In the genomic region with DNA sequence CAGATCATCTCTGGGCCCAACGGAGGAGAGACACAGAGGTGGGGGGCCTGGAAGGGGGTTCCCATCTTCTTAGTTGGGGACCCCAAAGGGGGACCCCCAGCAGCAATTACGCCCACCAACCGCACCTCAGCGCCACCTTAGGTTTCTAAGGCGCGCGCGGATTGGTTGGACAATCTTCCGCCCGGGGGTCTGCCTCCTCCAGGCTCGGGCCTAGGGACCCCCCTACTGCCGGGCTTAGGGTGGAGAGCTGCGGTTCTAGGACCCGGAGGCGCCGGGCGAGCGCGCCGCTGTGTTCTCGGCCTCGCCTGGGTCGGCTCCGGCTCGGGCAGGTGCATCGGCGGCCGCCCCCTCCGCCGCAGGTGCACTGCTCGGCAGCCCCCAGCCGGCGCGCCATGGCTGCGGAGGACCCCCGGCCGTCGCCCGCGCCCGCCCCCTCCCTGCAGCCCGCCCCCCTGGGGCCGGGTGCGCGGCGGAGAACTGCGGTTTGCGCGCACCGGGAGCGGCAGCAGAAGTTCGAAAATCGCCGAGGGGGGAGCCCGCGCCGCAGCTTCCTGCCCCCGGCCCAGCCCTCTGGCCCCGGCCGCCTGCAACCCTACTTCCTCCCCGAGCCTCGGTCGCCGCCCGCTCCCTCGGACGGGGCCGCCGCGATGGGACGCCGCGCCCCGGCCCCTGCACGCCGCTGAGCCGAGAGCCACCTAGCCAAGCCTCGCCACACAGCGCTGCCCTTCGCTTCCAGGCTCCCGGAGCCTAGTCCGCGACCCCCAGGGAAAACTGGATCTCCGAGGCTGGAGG, we compare ENCODE assay signal across 8 mouse cellular contexts. TPM values are rescaled to one million over a fixed set of nuclear protein-coding genes. Genes with fewer than 3 reads are reported as not detected.
DNase-seq lines count a peak whose midpoint lies in the region; ATAC-seq and TF ChIP-seq lines count a peak whose summit lies in the region.

A gene (plus strand): TSS at position 614 of the 792 bp plus-strand sequence.

- peak within 1 kb of the TSS; percentile 56 for H3K4me3 ChIP-seq in neural tube, embryonic 11.5 days (ENCODE audit: low read depth, low read length)
- H3K4me3 ChIP-seq in brown adipose tissue, adult 24 weeks (ENCODE audit: insufficient read depth, low read depth, low read length), result peak within 1 kb of the TSS; percentile 75
- H3K4me3 ChIP-seq in heart, embryonic 13.5 days, result peak within 1 kb of the TSS; percentile 68
- peak within 1 kb of the TSS; percentile 64 for H3K4me3 ChIP-seq in kidney, embryonic 16.5 days (ENCODE audit: low read length)
- peak within 1 kb of the TSS; percentile 73 for H3K4me3 ChIP-seq in lung, adult 2 months (replicated peaks; ENCODE audit: extremely low read depth, low read depth, low read length)
- H3K4me3 ChIP-seq in olfactory bulb, adult 2 months (ENCODE audit: insufficient read depth, low read depth, low read length), result peak within 1 kb of the TSS; percentile 79

- H3K9me3 ChIP-seq in neural tube, embryonic 11.5 days (ENCODE audit: control insufficient read depth, low read length), result no peaks in the 10 kb centered on the region
- no peaks in the 10 kb centered on the region for H3K9me3 ChIP-seq in heart, embryonic 13.5 days
- H3K9me3 ChIP-seq in kidney, embryonic 16.5 days (ENCODE audit: low read length), result peaks cover 6% of the 10 kb centered on the region; the same call in 1 of the 2 replicates

- no peak for ATAC-seq in neural tube, embryonic 11.5 days (ENCODE audit: insufficient read depth, low FRiP score, low TSS enrichment)
- ATAC-seq in heart, embryonic 13.5 days (ENCODE audit: extremely low read depth, insufficient number of reproducible peaks, low FRiP score, low TSS enrichment), result no peak
- ATAC-seq in kidney, embryonic 16.5 days (ENCODE audit: low FRiP score, low TSS enrichment), result peak; percentile 49; the same call in 1 of the 2 replicates
- ATAC-seq in megakaryocyte-erythroid progenitor cell, adult 5-6 weeks (replicated peaks; ENCODE audit: low FRiP score, low TSS enrichment, poor library complexity, severe bottlenecking), result no peak

- 1% methylated on average over 70 of the region's 84 CpGs for WGBS in neural tube, embryonic 11.5 days
- WGBS in heart, embryonic 13.5 days, result 2% methylated on average over 64 of the region's 84 CpGs
- under 1% methylated on average over 44 of the region's 84 CpGs for WGBS in kidney, embryonic 16.5 days
- WGBS in lung, adult 2 months, result 2% methylated on average over 78 of the region's 84 CpGs
- WGBS in olfactory bulb, adult 2 months, result 1% methylated on average over 77 of the region's 84 CpGs

- no peaks in the 10 kb centered on the region for H3K36me3 ChIP-seq in neural tube, embryonic 11.5 days (ENCODE audit: control insufficient read depth, insufficient read depth, low read length)
- H3K36me3 ChIP-seq in heart, embryonic 13.5 days, result no peaks in the 10 kb centered on the region
- H3K36me3 ChIP-seq in kidney, embryonic 16.5 days (ENCODE audit: insufficient read depth, low read length), result no peaks in the 10 kb centered on the region

- no peak for TF ChIP-seq CTCF in lung, adult 2 months (IDR thresholded peaks at IDR 0.05; ENCODE audit: insufficient read depth, low read length)
- no peak for TF ChIP-seq CTCF in olfactory bulb, adult 2 months (IDR thresholded peaks at IDR 0.05; ENCODE audit: insufficient read depth, low read depth, low read length)

- no peak for DNase-seq in neural tube, embryonic 11.5 days (ENCODE audit: low spot score)
- DNase-seq in neural tube, embryonic 10.5 days (ENCODE audit: extremely low spot score, low spot score), result no peak
- DNase-seq in lung, adult 2 months, result no peak

- peaks cover 10% of the 10 kb centered on the region for H3K4me1 ChIP-seq in neural tube, embryonic 11.5 days (ENCODE audit: control insufficient read depth, insufficient read depth, low read length)
- H3K4me1 ChIP-seq in brown adipose tissue, adult 24 weeks (ENCODE audit: control insufficient read depth, insufficient read depth, insufficient read length, low read length), result peaks cover 7% of the 10 kb centered on the region
- H3K4me1 ChIP-seq in heart, embryonic 13.5 days, result peaks cover 29% of the 10 kb centered on the region
- H3K4me1 ChIP-seq in kidney, embryonic 16.5 days (ENCODE audit: insufficient read depth, low read length), result peaks cover 15% of the 10 kb centered on the region
- H3K4me1 ChIP-seq in lung, adult 2 months (ENCODE audit: control insufficient read depth, insufficient read depth, low read length), result no peaks in the 10 kb centered on the region
- peaks cover 29% of the 10 kb centered on the region for H3K4me1 ChIP-seq in olfactory bulb, adult 2 months (ENCODE audit: control insufficient read depth, insufficient read depth, low read length)

- H3K27ac ChIP-seq in neural tube, embryonic 11.5 days (ENCODE audit: low read depth, low read length), result no peak within 1 kb of the TSS
- H3K27ac ChIP-seq in brown adipose tissue, adult 24 weeks (replicated peaks; ENCODE audit: low read depth, low read length), result peak within 1 kb of the TSS; percentile 71
- 0 out of 2 replicates have a peak within 1 kb of the TSS, but pooled peaks have one; percentile 12 for H3K27ac ChIP-seq in heart, embryonic 13.5 days (replicated peaks)
- H3K27ac ChIP-seq in kidney, embryonic 16.5 days (ENCODE audit: low read length), result peak within 1 kb of the TSS; percentile 44
- no peak within 1 kb of the TSS for H3K27ac ChIP-seq in olfactory bulb, adult 2 months (ENCODE audit: insufficient read depth, low read depth, low read length)

- H3K9ac ChIP-seq in neural tube, embryonic 11.5 days (ENCODE audit: low read length), result peak within 1 kb of the TSS; percentile 37
- peak within 1 kb of the TSS; percentile 83 for H3K9ac ChIP-seq in heart, embryonic 13.5 days
- H3K9ac ChIP-seq in kidney, embryonic 16.5 days (replicated peaks; ENCODE audit: low read length), result peak within 1 kb of the TSS; percentile 79

- TF ChIP-seq POLR2A in lung, adult 2 months (IDR thresholded peaks at IDR 0.05; ENCODE audit: borderline replicate concordance, extremely low read depth, low read depth, low read length), result no peak
- TF ChIP-seq POLR2A in olfactory bulb, adult 2 months (IDR thresholded peaks at IDR 0.05; ENCODE audit: insufficient read depth, low read depth, low read length), result no peak

- H3K4me2 ChIP-seq in neural tube, embryonic 11.5 days (ENCODE audit: low read depth), result peak within 1 kb of the TSS; percentile 90
- H3K4me2 ChIP-seq in heart, embryonic 13.5 days, result peak within 1 kb of the TSS; percentile 96
- H3K4me2 ChIP-seq in kidney, embryonic 16.5 days (replicated peaks; ENCODE audit: low read depth, low read length), result peak within 1 kb of the TSS; percentile 99

- H3K27me3 ChIP-seq in neural tube, embryonic 11.5 days (ENCODE audit: control insufficient read depth, insufficient read depth, low read length), result peaks cover 44% of the 10 kb centered on the region
- peaks cover 72% of the 10 kb centered on the region for H3K27me3 ChIP-seq in heart, embryonic 13.5 days (replicated peaks)
- H3K27me3 ChIP-seq in kidney, embryonic 16.5 days (ENCODE audit: insufficient read depth, low read length), result peaks cover 24% of the 10 kb centered on the region

RNA-seq across cellular contexts. Expression of the gene that starts here (rescaled TPM):
- 0.78 and 1.2 TPM in 2 replicates for polyA plus RNA-seq in neural tube, embryonic 11.5 days (2014; fragmentation: Nextera tagmentation; extraction: Ambion mirVana)
- polyA plus RNA-seq in brown adipose tissue, adult 24 weeks (2012; ENCODE audit: insufficient read depth, insufficient read length, missing spikeins), result 2.8 and 3.8 TPM in 2 replicates
- 2.0 and 2.6 TPM in 2 replicates for polyA plus RNA-seq in heart, embryonic 13.5 days (2015; fragmentation: Nextera tagmentation; extraction: Ambion mirVana)
- 2.4 and 3.4 TPM in 2 replicates for polyA plus RNA-seq in kidney, embryonic 16.5 days (2015; fragmentation: Nextera tagmentation; extraction: Ambion mirVana)
- polyA plus RNA-seq in lung, adult 2 months (2012; rRNA removed), result 26.4 and 31.7 TPM in 2 replicates
- 142 TPM in 1 of 2 replicates, not detected in the other for polyA plus RNA-seq in olfactory bulb, adult 2 months (2012; ENCODE audit: insufficient read depth, insufficient read length, low replicate concordance, missing spikeins)
- 32.2 and 35.9 TPM in 2 replicates for total RNA-seq in megakaryocyte-erythroid progenitor cell, adult 5-6 weeks (2014; fragmentation: Nextera tagmentation)
- 7.4 and 9.7 TPM in 2 replicates for total RNA-seq in megakaryocyte-erythroid progenitor cell, adult 5-6 weeks (2017)

Comparison
In these comparisons a context has a peak if more than half of its experiments do, and no peak if none do; other contexts are left out.
1. H3K27ac ChIP-seq: peak in brown adipose tissue, adult 24 weeks (single experiment), heart, embryonic 13.5 days (single experiment) and kidney, embryonic 16.5 days (single experiment); none in neural tube, embryonic 11.5 days (single experiment) and olfactory bulb, adult 2 months (single experiment).
2. Peak in every context shown above with its lines, with median percentiles within 50 percentile points of each other: H3K4me2 ChIP-seq, H3K4me3 ChIP-seq and H3K9ac ChIP-seq.